Mouse (Mus musculus): ENCODE data around the gene Tfeb. TPM values are rescaled to one million over a fixed set of nuclear protein-coding genes. Genes with fewer than 3 reads are reported as not detected.

The Tfeb gene
- total and polyA plus RNA-seq, 3 experiments: 16.4 to 22.8 TPM; not detected in 1

GRCm38 (mm10) chr17:47721183-47721582, 15.6 kb upstream of the Tfeb start:
- DNase-seq (ENCODE audit: low read depth, low spot score): peak; percentile 66
- TF ChIP-seq POLR2AphosphoS2 (IDR thresholded peaks at IDR 0.05; ENCODE audit: low read length): no peak
- 0 out of 2 replicates have a peak, but pooled peaks have one; percentile 11 for TF ChIP-seq HCFC1 (IDR thresholded peaks at IDR 0.05; ENCODE audit: low read depth, low read length)
- 0 out of 2 replicates have a peak, but pooled peaks have one; percentile 43 for TF ChIP-seq MAX (IDR thresholded peaks at IDR 0.05; ENCODE audit: low read length)
- TF ChIP-seq MYC (IDR thresholded peaks at IDR 0.05; ENCODE audit: low read depth, low read length): peak; percentile 65; the same call in 1 of the 2 replicates
- peak; percentile 94 for TF ChIP-seq BHLHE40 (IDR thresholded peaks at IDR 0.05; ENCODE audit: borderline replicate concordance, low read depth, low read length)
- TF ChIP-seq ELF1 (IDR thresholded peaks at IDR 0.05; ENCODE audit: low read depth, low read length): no peak
- TF ChIP-seq GATA1 (IDR thresholded peaks at IDR 0.05; ENCODE audit: low read depth, low read length): peak; percentile 91
- no peak for TF ChIP-seq MAZ (IDR thresholded peaks at IDR 0.05; ENCODE audit: low read depth, low read length)
- peak; percentile 80 for TF ChIP-seq ETS1 (IDR thresholded peaks at IDR 0.05; ENCODE audit: low read depth, low read length)
- TF ChIP-seq SMC3 (IDR thresholded peaks at IDR 0.05; ENCODE audit: low read depth, low read length): no peak
- no peak for TF ChIP-seq E2F4 (IDR thresholded peaks at IDR 0.05; ENCODE audit: borderline replicate concordance, low read depth, low read length)
- TF ChIP-seq MAFK (IDR thresholded peaks at IDR 0.05; ENCODE audit: borderline replicate concordance, low read depth, low read length): no peak; the same call in 1 of the 2 replicates
- no peak for TF ChIP-seq ZMIZ1 (IDR thresholded peaks at IDR 0.05; ENCODE audit: low read depth, low read length)
- no peak for TF ChIP-seq ZNF384 (IDR thresholded peaks at IDR 0.05; ENCODE audit: low read depth, low read length)
- peak; percentile 80 to 84 for TF ChIP-seq EP300 (IDR thresholded peaks at IDR 0.05; ENCODE audit: low read depth in 1 of 2, low read length in 2 of 2)
- TF ChIP-seq CHD1 (IDR thresholded peaks at IDR 0.05; ENCODE audit: low read depth, low read length): no peak
- no peak for TF ChIP-seq MEF2A (IDR thresholded peaks at IDR 0.05; ENCODE audit: extremely low read depth, insufficient replicate concordance, low read depth, low read length, poor library complexity, severe bottlenecking)
- TF ChIP-seq ZC3H11A (IDR thresholded peaks at IDR 0.05; ENCODE audit: low read depth, low read length): no peak
- TF ChIP-seq POLR2A (IDR thresholded peaks at IDR 0.05; ENCODE audit: control insufficient read depth in 1 of 2, insufficient read depth in 1 of 2, low read depth in 1 of 2, low read length in 2 of 2, poor library complexity in 1 of 2): no peak
- TF ChIP-seq NRF1 (IDR thresholded peaks at IDR 0.05; ENCODE audit: insufficient read depth, low read depth, low read length, poor library complexity, severe bottlenecking): no peak
- TF ChIP-seq CTCF (IDR thresholded peaks at IDR 0.05 in 2 of 3, conservative IDR thresholded peaks at IDR 0.05 in 1 of 3; ENCODE audit: control insufficient read depth in 1 of 3, insufficient read depth in 1 of 3, low read depth in 2 of 3, low read length in 3 of 3, poor library complexity in 1 of 3, severe bottlenecking in 1 of 3): no peak
- TF ChIP-seq KAT2A (conservative IDR thresholded peaks at IDR 0.05; ENCODE audit: low read depth, low read length): no peak
- no peak for TF ChIP-seq ZKSCAN1 (IDR thresholded peaks at IDR 0.05; ENCODE audit: low read depth, low read length)
- TF ChIP-seq MYB (IDR thresholded peaks at IDR 0.05; ENCODE audit: low read depth, low read length): no peak
- no peak for TF ChIP-seq POLR2AphosphoS5 (IDR thresholded peaks at IDR 0.05; ENCODE audit: borderline replicate concordance, low read depth, low read length)
- no peak for TF ChIP-seq UBTF (IDR thresholded peaks at IDR 0.05; ENCODE audit: borderline replicate concordance, insufficient read depth, low read depth, low read length)
- no peak for TF ChIP-seq RAD21 (IDR thresholded peaks at IDR 0.05; ENCODE audit: low read depth, low read length)
- TF ChIP-seq USF2 (IDR thresholded peaks at IDR 0.05; ENCODE audit: borderline replicate concordance in 1 of 2, insufficient read depth in 1 of 2, low read depth in 1 of 2, low read length in 2 of 2): no peak
- no peak for TF ChIP-seq GABPA (IDR thresholded peaks at IDR 0.05; ENCODE audit: low read depth, low read length)
- TF ChIP-seq MXI1 (IDR thresholded peaks at IDR 0.05; ENCODE audit: low read depth, low read length): peak; percentile 57; the same call in 1 of the 2 replicates
- TF ChIP-seq SIN3A (IDR thresholded peaks at IDR 0.05; ENCODE audit: low read length): peak; percentile 46; the same call in 1 of the 2 replicates
- TF ChIP-seq TCF12 (IDR thresholded peaks at IDR 0.05; ENCODE audit: low read depth, low read length): peak; percentile 81
- TF ChIP-seq NELFE (IDR thresholded peaks at IDR 0.05; ENCODE audit: low read depth, low read length): no peak
- peak; percentile 85 for TF ChIP-seq RCOR1 (IDR thresholded peaks at IDR 0.05; ENCODE audit: low read depth, low read length)
- no peak for TF ChIP-seq TBP (IDR thresholded peaks at IDR 0.05; ENCODE audit: low read depth, low read length)
- no peak for TF ChIP-seq TAL1 (IDR thresholded peaks at IDR 0.05; ENCODE audit: low read length)
- TF ChIP-seq JUND (IDR thresholded peaks at IDR 0.05; ENCODE audit: low read depth, low read length): no peak
- no peak for TF ChIP-seq CHD2 (IDR thresholded peaks at IDR 0.05; ENCODE audit: low read length)
- Histone ChIP-seq H3K36me3 (ENCODE audit: control insufficient read depth in 1 of 2, insufficient read depth in 2 of 2, low read length in 2 of 2) (0 out of 4 replicates have a peak, but pooled peaks cover 0 to 5% of the 10 kb centered on the region in 2 experiments), H3K4me3 (ENCODE audit: control insufficient read depth in 1 of 2, insufficient read depth in 1 of 2, low read depth in 2 of 2, low read length in 2 of 2) (no peak overlapping the region), H3K27ac (ENCODE audit: control insufficient read depth, low read depth, low read length) (no peak overlapping the region), H3K9me3 (replicated peaks; ENCODE audit: insufficient read depth, low read length) (no peaks in the 10 kb centered on the region), H3K27me3 (ENCODE audit: control insufficient read depth in 1 of 2, insufficient read depth in 2 of 2, low read length in 2 of 2) (peaks cover under 1% of the 10 kb centered on the region in 2 experiments; a peak in 3 of 4 replicates), H3K9ac (ENCODE audit: control insufficient read depth, low read depth, low read length, poor library complexity, severe bottlenecking) (no peak overlapping the region), H3K4me1 (ENCODE audit: control insufficient read depth in 1 of 2, insufficient read depth in 2 of 2, low read length in 2 of 2) (peaks cover 6 to 7% of the 10 kb centered on the region in 2 experiments; a peak in 3 of 4 replicates), H3K79me2 (ENCODE audit: control insufficient read depth, insufficient read depth, low read length, poor library complexity) (no peaks in the 10 kb centered on the region)
